Comparison of ENCODE assay signal across 10 mouse cellular contexts in genomic region chr4:141669898-141670712, GRCm38 (mm10). TPM values are rescaled to one million over a fixed set of nuclear protein-coding genes. Genes with fewer than 3 reads are reported as not detected.
A peak's percentile ranks its signal among the peaks of the same experiment; 100 is the strongest.
DNase-seq lines count a peak whose midpoint lies in the region; ATAC-seq lines count a peak whose summit lies in the region.
"Had no signal": no experiment of that assay in that cellular context is flagged by ENCODE, and none has a peak within 500 bp of the region (broad histone marks: within the 10 kb centered on the region; RNA-seq: fewer than 3 reads in every experiment).

No protein-coding gene starts in this region.

- peak; percentile 16 to 25 for DNase-seq in kidney, adult 8-10 months
- DNase-seq in kidney, postnatal 10 days = no peak
- peak; percentile 49 to 50 for DNase-seq in adrenal gland, adult 18-20 months (ENCODE audit: low spot score in 2 of 2)
- peak; percentile 88 for DNase-seq in fibroblast of lung, adult 2 months (ENCODE audit: low read depth)
- DNase-seq in thymus, postnatal 14 days = no peak
- DNase-seq in layer of hippocampus, adult 9-10 months (ENCODE audit: low spot score) = no peak
- DNase-seq in embryo, embryonic 10.5 days (ENCODE audit: low spot score) = no peak
- DNase-seq: cerebellum, adult 11 months had no signal

- ATAC-seq in megakaryocyte progenitor cell, adult 5-6 weeks (replicated peaks; ENCODE audit: poor library complexity) = peak; percentile 86

RNA-seq across cellular contexts. Expression of gene Plekhm2, which starts 5.4 kb away (rescaled TPM):
- 10 to 100 TPM; 62.9 to 70.8 TPM for total RNA-seq in adrenal gland, adult 18-20 months (2021)
- total RNA-seq in megakaryocyte progenitor cell, adult 5-6 weeks (2015) = 7.2 and 12.8 TPM in 2 replicates
- 9.8 and 11.0 TPM in 2 replicates for total RNA-seq in megakaryocyte progenitor cell, adult 5-6 weeks (2017)

RNA-seq across cellular contexts. Expression of gene Rsc1a1, which starts 15.3 kb away (rescaled TPM):
- total RNA-seq in adrenal gland, adult 18-20 months (2021) = not detected
- total RNA-seq in megakaryocyte progenitor cell, adult 5-6 weeks (2015) = 20.0 and 22.7 TPM in 2 replicates
- total RNA-seq in megakaryocyte progenitor cell, adult 5-6 weeks (2017) = 6.6 and 7.6 TPM in 2 replicates

RNA-seq across cellular contexts. Expression of gene Slc25a34, which starts 46.5 kb away (rescaled TPM):
- total RNA-seq in adrenal gland, adult 18-20 months (2021) = 10 to 100 TPM in 1 of 2 experiments, 1 to 10 TPM in 1; 3.5 to 10.3 TPM
- total RNA-seq in megakaryocyte progenitor cell, adult 5-6 weeks (2015) = not detected in 2 replicates
- not detected in 2 replicates for total RNA-seq in megakaryocyte progenitor cell, adult 5-6 weeks (2017)

RNA-seq across cellular contexts. Expression of gene Tmem82, which starts 51.7 kb away (rescaled TPM):
- total RNA-seq in adrenal gland, adult 18-20 months (2021) = 1 to 10 TPM; 1.1 to 2.8 TPM
- 0.10 and 0.76 TPM in 2 replicates for total RNA-seq in megakaryocyte progenitor cell, adult 5-6 weeks (2015)
- total RNA-seq in megakaryocyte progenitor cell, adult 5-6 weeks (2017) = 0.46 and 1.6 TPM in 2 replicates
- total RNA-seq: neutrophil, adult 5-6 weeks had no signal

RNA-seq across cellular contexts. Expression of gene Ddi2, which starts 53.1 kb away (rescaled TPM):
- total RNA-seq in adrenal gland, adult 18-20 months (2021) = 10 to 100 TPM; 52.1 to 71.7 TPM
- 15.0 and 18.7 TPM in 2 replicates for total RNA-seq in megakaryocyte progenitor cell, adult 5-6 weeks (2015)
- 23.7 and 29.4 TPM in 2 replicates for total RNA-seq in megakaryocyte progenitor cell, adult 5-6 weeks (2017)

Comparison
In these comparisons a context has a peak if more than half of its experiments do, and no peak if none do; other contexts are left out.
1. DNase-seq: peak in kidney, adult 8-10 months (2 of 2), adrenal gland, adult 18-20 months (2 of 2) and fibroblast of lung, adult 2 months (single experiment); none in kidney, postnatal 10 days (single experiment), thymus, postnatal 14 days (single experiment), layer of hippocampus, adult 9-10 months (single experiment) and embryo, embryonic 10.5 days (single experiment).
2. RNA of gene Plekhm2, which starts 5.4 kb away (total RNA-seq): 62.9 to 70.8 TPM in adrenal gland, adult 18-20 months; 7.2 to 12.8 TPM in megakaryocyte progenitor cell, adult 5-6 weeks; every median in the first group is over 4 times any median in the second.
3. RNA of gene Rsc1a1, which starts 15.3 kb away (total RNA-seq): 6.6 to 22.7 TPM in megakaryocyte progenitor cell, adult 5-6 weeks; not detected in adrenal gland, adult 18-20 months; every median in the first group is over 4 times any median in the second.
4. RNA of gene Slc25a34, which starts 46.5 kb away (total RNA-seq): 3.5 to 10.3 TPM in adrenal gland, adult 18-20 months; not detected in megakaryocyte progenitor cell, adult 5-6 weeks; every median in the first group is over 4 times any median in the second.